8 mouse cellular contexts compared by ENCODE assay signal in the genomic region with DNA sequence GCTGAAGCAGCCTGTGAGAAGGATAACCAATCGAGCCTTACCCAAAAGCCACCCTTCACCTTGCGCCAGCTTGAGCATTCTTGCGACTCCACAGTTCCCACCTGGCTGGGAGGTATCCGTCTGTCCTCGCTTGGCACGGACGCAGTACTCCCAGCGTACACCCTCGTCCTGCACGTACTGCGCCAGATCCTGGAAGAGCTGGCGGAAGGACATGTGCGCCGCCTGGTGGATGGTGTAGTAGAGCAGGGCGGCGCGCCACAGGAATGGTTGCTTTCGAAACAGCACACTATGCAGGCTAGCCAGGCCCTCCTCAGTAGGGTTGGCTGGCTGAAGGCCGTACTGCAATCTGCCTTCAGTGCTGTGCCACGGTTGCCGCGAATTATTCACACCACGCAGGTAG. TPM values are rescaled to one million over a fixed set of nuclear protein-coding genes. Genes with fewer than 3 reads are reported as not detected.
A peak's percentile ranks its signal among the peaks of the same experiment; 100 is the strongest.
DNase-seq lines count a peak whose midpoint lies in the region; ATAC-seq and TF ChIP-seq lines count a peak whose summit lies in the region.

No protein-coding gene starts in this region.

- H3K79me2 ChIP-seq in C2C12 (ENCODE audit: control insufficient read depth, insufficient read depth) (peaks cover 22% of the 10 kb centered on the region), myocyte (ENCODE audit: control insufficient read depth, insufficient read depth) (peaks cover 18% of the 10 kb centered on the region)

- H3K27me3 ChIP-seq in C2C12 (ENCODE audit: control insufficient read depth, insufficient read depth, insufficient read length) (no peaks in the 10 kb centered on the region), myocyte (ENCODE audit: control insufficient read depth, insufficient read depth, insufficient read length) (no peaks in the 10 kb centered on the region)
- H3K27me3 ChIP-seq in limb, embryonic 12.5 days: peaks cover 45% of the 10 kb centered on the region

- no peaks in the 10 kb centered on the region for H3K9me3 ChIP-seq in limb, embryonic 12.5 days

- intact Hi-C loops in gastrocnemius, postnatal 14 days (cut with DNase I; ENCODE audit: low total_unique reads): no loop called here

- peak; percentile 94 for DNase-seq in heart, adult 11 months
- DNase-seq in heart, adult 9 months (ENCODE audit: low spot score in 2 of 2): no peak
- DNase-seq in brain, embryonic 14.5 days (ENCODE audit: low read depth): no peak
- DNase-seq in gastrocnemius, postnatal 14 days: peak; percentile 57
- no peak for DNase-seq in layer of hippocampus, postnatal 14 days (ENCODE audit: low spot score in 2 of 2)

- H3K4me3 ChIP-seq in C2C12 (ENCODE audit: insufficient read depth, poor library complexity, severe bottlenecking) (no peak overlapping the region), myocyte (no peak overlapping the region)
- no peak overlapping the region for H3K4me3 ChIP-seq in limb, embryonic 12.5 days (replicated peaks)

- H3ac ChIP-seq in C2C12 (ENCODE audit: control insufficient read depth, insufficient read length, low read depth) (no peak overlapping the region), myocyte (ENCODE audit: control insufficient read depth, insufficient read length) (no peak overlapping the region)

- H3K36me3 ChIP-seq in C2C12 (ENCODE audit: control insufficient read depth, insufficient read depth) (peaks cover 34% of the 10 kb centered on the region), myocyte (ENCODE audit: control insufficient read depth, insufficient read depth) (peaks cover 4% of the 10 kb centered on the region)
- H3K36me3 ChIP-seq in limb, embryonic 12.5 days: peaks cover 46% of the 10 kb centered on the region

- H3K79me3 ChIP-seq in C2C12 (ENCODE audit: low read depth): peaks cover 12% of the 10 kb centered on the region

- H3K4me1 ChIP-seq in limb, embryonic 12.5 days (replicated peaks): peaks cover 10% of the 10 kb centered on the region

- H3K4me2 ChIP-seq in limb, embryonic 12.5 days: no peak overlapping the region
- H3K4me2 ChIP-seq in myocyte (ENCODE audit: low read depth): no peak overlapping the region

- peak; percentile 95 for TF ChIP-seq CTCF in C2C12 (IDR thresholded peaks at IDR 0.05; ENCODE audit: control insufficient read depth, insufficient read depth, insufficient read length)
- TF ChIP-seq CTCF in brain, embryonic 14.5 days (IDR thresholded peaks at IDR 0.05; ENCODE audit: borderline replicate concordance, extremely low read depth, insufficient read depth, insufficient read length): peak; percentile 59

- no peak overlapping the region for H3K27ac ChIP-seq in limb, embryonic 12.5 days

- no peak overlapping the region for H3K9ac ChIP-seq in limb, embryonic 12.5 days (replicated peaks)

- WGBS in limb, embryonic 12.5 days: 17% methylated on average over 23 of the region's 23 CpGs

- no peak for TF ChIP-seq POLR2A in brain, embryonic 14.5 days (IDR thresholded peaks at IDR 0.05; ENCODE audit: borderline replicate concordance, extremely low read depth, insufficient read depth, insufficient read length, poor library complexity, severe bottlenecking)
- no peak for TF ChIP-seq POLR2A in myocyte (IDR thresholded peaks at IDR 0.05; ENCODE audit: insufficient read length, low read depth)

- ATAC-seq in limb, embryonic 12.5 days (ENCODE audit: insufficient number of reproducible peaks, insufficient read depth, low FRiP score, low TSS enrichment, low read depth): peak; percentile 37; the same call in 1 of the 2 replicates

TF ChIP-seq in C2C12, 6 proteins besides CTCF, POLR2A, EP300 and RAD21:
- TF ChIP-seq MAX (IDR thresholded peaks at IDR 0.05) (no peak), MYOG (IDR thresholded peaks at IDR 0.05; ENCODE audit: control insufficient read depth, extremely low read depth, insufficient read length) (no peak), MYOD1 (IDR thresholded peaks at IDR 0.05; ENCODE audit: control insufficient read depth, insufficient read length, low read depth) (no peak), CEBPB (IDR thresholded peaks at IDR 0.05; ENCODE audit: low read depth) (no peak), FOSL1 (IDR thresholded peaks at IDR 0.05; ENCODE audit: insufficient read depth, low read length, poor library complexity, severe bottlenecking) (no peak), USF1 (IDR thresholded peaks at IDR 0.05; ENCODE audit: low read depth) (no peak)

TF ChIP-seq in myocyte, 11 proteins besides CTCF, POLR2A, EP300 and RAD21:
- no peak for TF ChIP-seq MYOG (IDR thresholded peaks at IDR 0.05; ENCODE audit: control insufficient read depth in 1 of 3, insufficient read depth in 1 of 3, insufficient read length in 2 of 3, low read depth in 2 of 3)
- TF ChIP-seq POLR2AphosphoS2 (IDR thresholded peaks at IDR 0.05; ENCODE audit: insufficient read length, low read depth): peak; percentile 81

RNA-seq across cellular contexts. Expression of gene 4931428F04Rik, which starts 6.6 kb away (rescaled TPM):
- polyA plus RNA-seq in C2C12 (2012; fragmentation: generic; extraction: Trizol): 6.0 TPM
- 176 and 217 TPM in 2 replicates for polyA plus RNA-seq in brain, embryonic 14.5 days (2012; rRNA removed)
- total RNA-seq in gastrocnemius, postnatal 14 days (2021): 1 to 10 TPM in 1 of 2 experiments, under 1 TPM in 1; 0.84 to 1.3 TPM
- 15.6 and 19.6 TPM in 2 replicates for polyA plus RNA-seq in limb, embryonic 12.5 days (2016; fragmentation: Nextera tagmentation; extraction: Ambion mirVana)
- polyA plus RNA-seq in myocyte (2012; fragmentation: generic; extraction: Trizol): 6.2 TPM
- total RNA-seq in layer of hippocampus, postnatal 14 days (2021): 10 to 100 TPM; 32.4 to 33.1 TPM

RNA-seq across cellular contexts. Expression of gene Nol3, which starts 7.1 kb away (rescaled TPM):
- polyA plus RNA-seq in C2C12 (2012; fragmentation: generic; extraction: Trizol) (9.8 TPM), myocyte (2012; fragmentation: generic; extraction: Trizol) (23.2 TPM)
- 1.3 and 1.8 TPM in 2 replicates for polyA plus RNA-seq in brain, embryonic 14.5 days (2012; rRNA removed)
- total RNA-seq in gastrocnemius, postnatal 14 days (2021): 10 to 100 TPM; 24.1 to 27.3 TPM
- polyA plus RNA-seq in limb, embryonic 12.5 days (2016; fragmentation: Nextera tagmentation; extraction: Ambion mirVana): 1.6 TPM in 2 replicates
- total RNA-seq in layer of hippocampus, postnatal 14 days (2021): 1 to 10 TPM; 5.8 to 5.9 TPM

RNA-seq across cellular contexts. Expression of gene Exoc3l, which starts 12.8 kb away (rescaled TPM):
- polyA plus RNA-seq in C2C12 (2012; fragmentation: generic; extraction: Trizol) (0.97 TPM), myocyte (2012; fragmentation: generic; extraction: Trizol) (23.4 TPM)
- 12.6 and 13.7 TPM in 2 replicates for polyA plus RNA-seq in brain, embryonic 14.5 days (2012; rRNA removed)
- 1 to 10 TPM; 3.4 to 3.7 TPM for total RNA-seq in gastrocnemius, postnatal 14 days (2021)
- polyA plus RNA-seq in limb, embryonic 12.5 days (2016; fragmentation: Nextera tagmentation; extraction: Ambion mirVana): 10.0 and 10.2 TPM in 2 replicates
- 1 to 10 TPM; 2.1 to 2.3 TPM for total RNA-seq in layer of hippocampus, postnatal 14 days (2021)

RNA-seq across cellular contexts. Expression of gene Hsf4, which starts 13.5 kb away (rescaled TPM):
- polyA plus RNA-seq in C2C12 (2012; fragmentation: generic; extraction: Trizol) (3.4 TPM), myocyte (2012; fragmentation: generic; extraction: Trizol) (5.8 TPM)
- 0.42 and 0.60 TPM in 2 replicates for polyA plus RNA-seq in brain, embryonic 14.5 days (2012; rRNA removed)
- total RNA-seq in gastrocnemius, postnatal 14 days (2021): 1 to 10 TPM in 1 of 2 experiments, under 1 TPM in 1; 0.95 to 1.4 TPM
- 0.13 and 0.18 TPM in 2 replicates for polyA plus RNA-seq in limb, embryonic 12.5 days (2016; fragmentation: Nextera tagmentation; extraction: Ambion mirVana)
- total RNA-seq in layer of hippocampus, postnatal 14 days (2021): 1 to 10 TPM; 1.4 to 1.9 TPM

RNA-seq across cellular contexts. Expression of gene E2f4, which starts 14.4 kb away (rescaled TPM):
- 59.5 TPM for polyA plus RNA-seq in C2C12 (2012; fragmentation: generic; extraction: Trizol)
- 89.4 and 126 TPM in 2 replicates for polyA plus RNA-seq in brain, embryonic 14.5 days (2012; rRNA removed)
- 10 to 100 TPM; 15.4 to 17.2 TPM for total RNA-seq in gastrocnemius, postnatal 14 days (2021)
- polyA plus RNA-seq in limb, embryonic 12.5 days (2016; fragmentation: Nextera tagmentation; extraction: Ambion mirVana): 75.6 and 91.3 TPM in 2 replicates
- polyA plus RNA-seq in myocyte (2012; fragmentation: generic; extraction: Trizol): 59.7 TPM
- total RNA-seq in layer of hippocampus, postnatal 14 days (2021): 10 to 100 TPM; 28.8 to 33.6 TPM

Comparison
In these comparisons a context has a peak if more than half of its experiments do, and no peak if none do; other contexts are left out.
1. DNase-seq: peak in heart, adult 11 months (single experiment) and gastrocnemius, postnatal 14 days (single experiment); none in heart, adult 9 months (0 of 2), brain, embryonic 14.5 days (single experiment) and layer of hippocampus, postnatal 14 days (0 of 2).